Mouse (Mus musculus) E14TG2a.4 (cell line): ENCODE results near the gene Aifm2.

ENCODE experiments used
- CTCF ChIP-seq: conservative IDR thresholded peaks from 2 replicates; pipeline ENCODE4 v1.5.1; 2014; ENCODE audit warnings: low read length
- NANOG ChIP-seq: IDR thresholded peaks from 2 replicates; pipeline ENCODE4 v1.6.1; 2014; ENCODE audit warnings: borderline replicate concordance, low read length, mixed read lengths

- TF ChIP-seq CTCF (no peak), NANOG (no peak)
Measured at GRCm38 (mm10) chr10:61737537-61737936, 22.5 kb downstream of the Aifm2 start.
